In the genomic region with DNA sequence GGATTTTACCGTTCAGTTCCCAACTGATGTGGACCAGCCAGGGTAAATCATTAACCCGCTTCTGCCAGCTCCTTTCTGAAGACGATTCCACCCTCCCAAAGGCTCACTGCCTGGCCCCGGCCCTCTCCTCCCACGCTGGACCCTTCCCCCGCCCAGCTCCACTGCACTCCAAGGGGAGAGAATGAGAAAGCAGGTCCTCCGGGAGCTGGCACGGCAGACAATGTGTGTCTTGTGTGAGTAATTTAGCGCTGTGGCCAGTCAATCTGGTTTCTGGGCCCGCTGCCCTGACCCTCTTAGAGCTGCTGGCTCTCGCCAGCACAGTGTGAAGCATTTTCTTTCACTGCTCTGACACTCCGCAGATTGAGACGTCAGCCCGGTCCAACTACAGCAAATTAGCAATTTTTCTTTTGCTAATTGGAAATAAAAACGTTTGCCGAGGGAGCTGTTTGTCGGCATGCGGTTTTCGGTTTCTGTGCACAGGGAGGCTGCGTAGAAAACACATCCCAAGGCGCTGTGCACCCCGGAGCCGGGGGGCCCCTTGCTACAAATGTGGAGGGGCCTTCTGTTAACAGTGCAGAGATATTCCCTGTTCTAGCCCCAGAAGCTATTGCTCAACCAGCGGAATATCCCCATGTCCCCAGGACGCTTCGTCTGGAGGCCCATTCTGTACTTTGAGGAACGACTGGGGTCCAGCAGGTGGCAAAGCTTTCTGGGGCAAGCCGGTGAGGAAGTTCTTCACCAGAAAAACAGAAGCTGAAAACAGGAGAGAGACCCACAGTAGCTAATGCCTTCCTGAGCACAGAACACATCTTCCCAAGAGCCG, we compare ENCODE assay signal across 8 mouse cellular contexts.
DNase-seq lines count a peak whose midpoint lies in the region; ATAC-seq lines count a peak whose summit lies in the region.

No protein-coding gene starts in this region.

- 48% methylated on average over 29 of the region's 29 CpGs for WGBS in liver, embryonic 12.5 days (ENCODE audit: insufficient replicate concordance)
- 16% methylated on average over 29 of the region's 29 CpGs for WGBS in neural tube, embryonic 12.5 days

- H3K4me3 ChIP-seq in liver, embryonic 12.5 days: no peak overlapping the region
- no peak overlapping the region for H3K4me3 ChIP-seq in neural tube, embryonic 12.5 days

- DNase-seq in urinary bladder, postnatal 4 days (ENCODE audit: low spot score in 2 of 2): peak; percentile 33 to 65
- DNase-seq in urinary bladder, postnatal 10 days (ENCODE audit: low spot score): no peak
- peak; percentile 61 to 80 for DNase-seq in frontal cortex, postnatal 14 days (ENCODE audit: low spot score in 2 of 2)
- peak; percentile 90 for DNase-seq in heart, postnatal 4 days
- peak; percentile 80 for DNase-seq in layer of hippocampus, adult 11-12 months (ENCODE audit: low spot score)

- peaks cover 37% of the 10 kb centered on the region for H3K4me1 ChIP-seq in liver, embryonic 12.5 days
- H3K4me1 ChIP-seq in neural tube, embryonic 12.5 days: peaks cover 82% of the 10 kb centered on the region

- 0 out of 2 replicates have a peak overlapping the region, but pooled peaks have one; percentile 4 for H3K27ac ChIP-seq in liver, embryonic 12.5 days
- H3K27ac ChIP-seq in neural tube, embryonic 12.5 days: no peak overlapping the region

- H3K4me2 ChIP-seq in liver, embryonic 12.5 days: peak overlapping the region; percentile 37
- H3K4me2 ChIP-seq in neural tube, embryonic 12.5 days (replicated peaks): peak overlapping the region; percentile 43

- no peaks in the 10 kb centered on the region for H3K36me3 ChIP-seq in liver, embryonic 12.5 days
- no peaks in the 10 kb centered on the region for H3K36me3 ChIP-seq in neural tube, embryonic 12.5 days

- no peak overlapping the region for H3K9ac ChIP-seq in liver, embryonic 12.5 days
- no peak overlapping the region for H3K9ac ChIP-seq in neural tube, embryonic 12.5 days

- peaks cover 56% of the 10 kb centered on the region for H3K27me3 ChIP-seq in liver, embryonic 12.5 days (replicated peaks)
- peaks cover 34% of the 10 kb centered on the region for H3K27me3 ChIP-seq in neural tube, embryonic 12.5 days (replicated peaks)

- ATAC-seq in liver, embryonic 12.5 days: no peak
- peak; percentile 39; the same call in 1 of the 2 replicates for ATAC-seq in neural tube, embryonic 12.5 days (ENCODE audit: low FRiP score, low read depth)
- ATAC-seq in CD4-positive, CD25-positive, alpha-beta regulatory T cell, adult 4 months: no peak

- no peaks in the 10 kb centered on the region for H3K9me3 ChIP-seq in liver, embryonic 12.5 days (replicated peaks)
- H3K9me3 ChIP-seq in neural tube, embryonic 12.5 days: no peaks in the 10 kb centered on the region
